Mouse (Mus musculus) cerebellum, postnatal 14 days (tissue): ENCODE results near the gene Abhd17a.

ENCODE experiments used
- DNase-seq, 2 experiments: peaks; one replicate each; pipeline ENCODE4 v3.0.0; 2021; ENCODE audit warnings: mixed read lengths in 2 of 2

The Abhd17a gene

GRCm38 (mm10) chr10:80589879-80590854 lies at the start of gene Abhd17a:
Gene Abhd17a, minus strand, starts transcription at chr10:80590341.
- peak; percentile 96 for DNase-seq

- no peak for DNase-seq
These were observed 45.2 kb upstream of the Abhd17a start for GRCm38 (mm10) chr10:80635345-80635744.

- no peak for DNase-seq
These were observed 38.8 kb upstream of the Abhd17a start for GRCm38 (mm10) chr10:80628925-80629324.

GRCm38 (mm10) chr10:80627685-80628084 lies 37.5 kb upstream of the Abhd17a start:
- DNase-seq, result no peak

- no peak for DNase-seq
These were observed 35.6 kb upstream of the Abhd17a start for GRCm38 (mm10) chr10:80625764-80626163.

- DNase-seq, result peak; percentile 63 to 69
These were observed 33.5 kb upstream of the Abhd17a start for GRCm38 (mm10) chr10:80623457-80624191.

- DNase-seq, result peak; percentile 46 to 79
These were observed 32.7 kb upstream of the Abhd17a start, which contains the start of gene Csnk1g2 for GRCm38 (mm10) chr10:80622661-80623456. Gene Csnk1g2, plus strand, starts transcription at chr10:80622838.

GRCm38 (mm10) chr10:80621940-80622660 lies 32.0 kb upstream of the Abhd17a start:
- DNase-seq, result peak; percentile 99 to 100

- DNase-seq, result no peak
These were observed 31.5 kb upstream of the Abhd17a start for GRCm38 (mm10) chr10:80621690-80621939.

- DNase-seq, result peak in 1 of 2 experiments; percentile 54
These were observed 30.9 kb upstream of the Abhd17a start for GRCm38 (mm10) chr10:80620796-80621689.

GRCm38 (mm10) chr10:80620365-80620764 lies 30.2 kb upstream of the Abhd17a start:
- DNase-seq, result no peak

GRCm38 (mm10) chr10:80619465-80620244 lies 29.5 kb upstream of the Abhd17a start:
- no peak for DNase-seq

- DNase-seq, result no peak
These were observed 28.0 kb upstream of the Abhd17a start for GRCm38 (mm10) chr10:80618181-80618580.

- DNase-seq, result peak in 1 of 2 experiments; percentile 8
These were observed 24.2 kb upstream of the Abhd17a start for GRCm38 (mm10) chr10:80614351-80614750.

- no peak for DNase-seq
These were observed 23.7 kb upstream of the Abhd17a start for GRCm38 (mm10) chr10:80613821-80614220.

- no peak for DNase-seq
These were observed 21.8 kb upstream of the Abhd17a start for GRCm38 (mm10) chr10:80611905-80612304.

GRCm38 (mm10) chr10:80611024-80611423 lies 20.9 kb upstream of the Abhd17a start:
- DNase-seq, result peak; percentile 56 to 68

- peak; percentile 77 to 85 for DNase-seq
These were observed 20.1 kb upstream of the Abhd17a start for GRCm38 (mm10) chr10:80610116-80610785.

- peak in 1 of 2 experiments; percentile 19 for DNase-seq
These were observed 19.3 kb upstream of the Abhd17a start for GRCm38 (mm10) chr10:80609269-80609924.
